Comparison of ENCODE assay signal across 8 mouse cellular contexts in genomic region chr3:88758045-88758500, GRCm38 (mm10). TPM values are rescaled to one million over a fixed set of nuclear protein-coding genes. Genes with fewer than 3 reads are reported as not detected.
DNase-seq lines count a peak whose midpoint lies in the region; ATAC-seq and TF ChIP-seq lines count a peak whose summit lies in the region.

No protein-coding gene starts in this region.

- peaks cover 9% of the 10 kb centered on the region; the same call in 1 of the 2 replicates for H3K4me1 ChIP-seq in hindbrain, embryonic 11.5 days (replicated peaks; ENCODE audit: control insufficient read depth, insufficient read depth, low read length)
- peaks cover 12% of the 10 kb centered on the region for H3K4me1 ChIP-seq in lung, embryonic 14.5 days (ENCODE audit: insufficient read depth)

- peak overlapping the region; percentile 90 for H3K27ac ChIP-seq in hindbrain, embryonic 11.5 days (ENCODE audit: low read depth, low read length)
- H3K27ac ChIP-seq in lung, embryonic 14.5 days (ENCODE audit: low read depth): peak overlapping the region; percentile 73

- H3K36me3 ChIP-seq in hindbrain, embryonic 11.5 days (ENCODE audit: control insufficient read depth, insufficient read depth, low read length): peaks cover 20% of the 10 kb centered on the region; the same call in 1 of the 2 replicates
- no peaks in the 10 kb centered on the region for H3K36me3 ChIP-seq in lung, embryonic 14.5 days (ENCODE audit: insufficient read depth)

- ATAC-seq in hindbrain, embryonic 11.5 days (ENCODE audit: low FRiP score): peak; percentile 79
- ATAC-seq in lung, embryonic 14.5 days (ENCODE audit: insufficient read depth): peak; percentile 83
- no peak for ATAC-seq in CD4-positive, CD25-positive, alpha-beta regulatory T cell, adult 4 months

- H3K9me3 ChIP-seq in hindbrain, embryonic 11.5 days (ENCODE audit: control insufficient read depth, low read length): no peaks in the 10 kb centered on the region
- H3K9me3 ChIP-seq in lung, embryonic 14.5 days (ENCODE audit: low read depth, low read length): no peaks in the 10 kb centered on the region

- TF ChIP-seq CTCF in lung, embryonic 14.5 days (IDR thresholded peaks at IDR 0.05; ENCODE audit: low read depth): no peak

- no peak overlapping the region; the same call in 1 of the 2 replicates for H3K4me2 ChIP-seq in hindbrain, embryonic 11.5 days (replicated peaks; ENCODE audit: low read depth, low read length)
- peak overlapping the region; percentile 3; the same call in 1 of the 2 replicates for H3K4me2 ChIP-seq in lung, embryonic 14.5 days

- DNase-seq in 3T3-L1 (ENCODE audit: low read depth, low spot score): peak; percentile 59
- DNase-seq in cerebellum, postnatal 10 days: peak; percentile 90 to 94
- peak; percentile 78 to 86 for DNase-seq in frontal cortex, postnatal 14 days (ENCODE audit: low spot score in 2 of 2)
- DNase-seq in hindbrain, embryonic 11.5 days (ENCODE audit: low spot score): peak; percentile 77
- DNase-seq in layer of hippocampus, postnatal 10 days (ENCODE audit: low spot score in 2 of 2): peak; percentile 87 to 90
- peak; percentile 89 for DNase-seq in lung, embryonic 14.5 days
- peak; percentile 91 for DNase-seq in retina, postnatal 1 day

- H3K27me3 ChIP-seq in hindbrain, embryonic 11.5 days (ENCODE audit: control insufficient read depth, insufficient read depth, low read length): no peaks in the 10 kb centered on the region
- H3K27me3 ChIP-seq in lung, embryonic 14.5 days (ENCODE audit: insufficient read depth, low read length): no peaks in the 10 kb centered on the region

- WGBS in hindbrain, embryonic 11.5 days: 11% methylated on average over 5 of the region's 5 CpGs
- under 1% methylated on average over 5 of the region's 5 CpGs for WGBS in lung, embryonic 14.5 days

- no peak overlapping the region for H3K4me3 ChIP-seq in hindbrain, embryonic 11.5 days (ENCODE audit: low read depth, low read length)
- no peak overlapping the region for H3K4me3 ChIP-seq in lung, embryonic 14.5 days (ENCODE audit: low read depth, low read length)

- peak overlapping the region; percentile 56 for H3K9ac ChIP-seq in hindbrain, embryonic 11.5 days (ENCODE audit: low read depth, low read length)
- H3K9ac ChIP-seq in lung, embryonic 14.5 days: peak overlapping the region; percentile 33

RNA-seq across cellular contexts. Expression of gene Syt11, which starts 16.9 kb away (rescaled TPM):
- polyA plus RNA-seq in hindbrain, embryonic 11.5 days (2014; fragmentation: Nextera tagmentation; extraction: Ambion mirVana): 137 and 151 TPM in 2 replicates
- 100 to 1,000 TPM; 430 to 447 TPM for total RNA-seq in layer of hippocampus, postnatal 10 days (2021)
- 6.3 and 7.6 TPM in 2 replicates for polyA plus RNA-seq in lung, embryonic 14.5 days (2014; fragmentation: Nextera tagmentation; extraction: Ambion mirVana)
- polyA plus RNA-seq in CD4-positive, CD25-positive, alpha-beta regulatory T cell, adult 4 months (2017; shearing (Covaris generic)): 100 to 1,000 TPM in 1 of 2 experiments, 10 to 100 TPM in 1; 82.0 to 119 TPM

RNA-seq across cellular contexts. Expression of gene Rit1, which starts 41.4 kb away (rescaled TPM):
- 44.6 and 48.4 TPM in 2 replicates for polyA plus RNA-seq in hindbrain, embryonic 11.5 days (2014; fragmentation: Nextera tagmentation; extraction: Ambion mirVana)
- 10 to 100 TPM; 48.8 to 55.2 TPM for total RNA-seq in layer of hippocampus, postnatal 10 days (2021)
- polyA plus RNA-seq in lung, embryonic 14.5 days (2014; fragmentation: Nextera tagmentation; extraction: Ambion mirVana): 56.9 and 58.4 TPM in 2 replicates
- polyA plus RNA-seq in CD4-positive, CD25-positive, alpha-beta regulatory T cell, adult 4 months (2017; shearing (Covaris generic)): 10 to 100 TPM; 28.1 to 36.1 TPM
